8 mouse cellular contexts compared by ENCODE assay signal in the genomic region with DNA sequence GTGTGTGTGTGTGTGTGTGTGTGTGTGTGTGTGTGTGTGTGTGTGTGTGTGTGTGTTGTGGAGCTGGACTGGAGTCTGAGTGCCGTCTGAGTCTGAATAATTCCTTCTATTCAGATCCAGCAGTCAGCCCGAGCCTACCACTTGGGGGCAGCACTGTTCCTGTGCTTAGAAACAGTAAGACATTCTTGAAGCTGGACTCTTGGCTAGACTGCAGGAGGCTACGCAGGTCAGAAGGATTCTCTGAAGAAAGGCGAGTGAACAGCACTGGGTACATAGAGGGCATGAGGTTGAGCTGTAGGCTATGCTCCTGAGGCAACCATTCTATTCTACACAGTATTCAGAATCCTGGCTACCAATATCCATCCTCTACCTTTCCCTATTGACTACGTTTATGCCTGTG.
DNase-seq lines count a peak whose midpoint lies in the region; ATAC-seq and TF ChIP-seq lines count a peak whose summit lies in the region.

No protein-coding gene starts in this region.

- no peaks in the 10 kb centered on the region for H3K9me3 ChIP-seq in heart, embryonic 11.5 days (replicated peaks; ENCODE audit: control insufficient read depth, low read length)

- TF ChIP-seq CTCF in heart, adult 2 months (IDR thresholded peaks at IDR 0.05), result peak; percentile 63
- peak; percentile 73 for TF ChIP-seq CTCF in kidney, adult 2 months (conservative IDR thresholded peaks at IDR 0.05; ENCODE audit: insufficient read depth, insufficient read length, low read depth, low read length)
- peak; percentile 41; the same call in 1 of the 2 replicates for TF ChIP-seq CTCF in testis, adult 2 months (IDR thresholded peaks at IDR 0.05; ENCODE audit: control insufficient read depth, insufficient read depth, insufficient replicate concordance, low read depth, low read length)

- intact Hi-C loops in heart, adult 2 months (cut with DNase I), result loop anchor here (5.0 kb wide), 1 partner anchor 796 kb away; no protein-coding TSS in a partner anchor
- intact Hi-C loops in left cerebral cortex, postnatal 4 days (cut with DNase I), result loop anchor here (10.0 kb wide), 1 partner anchor 794 kb away; no protein-coding TSS in a partner anchor

- peak; percentile 29 to 63 for DNase-seq in heart, adult 2 months
- DNase-seq in cerebellum, postnatal 10 days, result peak; percentile 94 to 96
- DNase-seq in frontal cortex, postnatal 36 days (ENCODE audit: low spot score in 2 of 2), result peak; percentile 79 to 92
- peak; percentile 75 for DNase-seq in kidney, adult 2 months
- DNase-seq in left cerebral cortex, postnatal 4 days, result peak; percentile 87
- DNase-seq in naive thymus-derived CD4-positive, alpha-beta T cell, adult 2 months (ENCODE audit: low read depth), result peak; percentile 42

- no peak overlapping the region for H3K9ac ChIP-seq in heart, adult 2 months (ENCODE audit: low read depth, low read length)
- no peak overlapping the region for H3K9ac ChIP-seq in heart, embryonic 11.5 days (ENCODE audit: low read depth, low read length)

- H3K36me3 ChIP-seq in heart, adult 2 months (ENCODE audit: control insufficient read depth, insufficient read depth, low read length), result no peaks in the 10 kb centered on the region
- no peaks in the 10 kb centered on the region for H3K36me3 ChIP-seq in heart, embryonic 11.5 days (ENCODE audit: control insufficient read depth, insufficient read depth, low read length)
- no peaks in the 10 kb centered on the region for H3K36me3 ChIP-seq in kidney, adult 2 months (ENCODE audit: control insufficient read depth, insufficient read depth, low read length)
- H3K36me3 ChIP-seq in testis, adult 2 months (ENCODE audit: control insufficient read depth, insufficient read depth, low read length), result no peaks in the 10 kb centered on the region

- H3K4me3 ChIP-seq in heart, adult 2 months, result no peak overlapping the region
- H3K4me3 ChIP-seq in heart, embryonic 11.5 days (ENCODE audit: low read depth, low read length), result no peak overlapping the region
- H3K4me3 ChIP-seq in kidney, adult 2 months (ENCODE audit: insufficient read depth, low read depth, low read length), result no peak overlapping the region
- peak overlapping the region; percentile 14; the same call in 1 of the 2 replicates for H3K4me3 ChIP-seq in testis, adult 2 months (ENCODE audit: control insufficient read depth, low read depth, low read length)

- H3K27me3 ChIP-seq in heart, adult 2 months (ENCODE audit: control insufficient read depth, insufficient read depth, low read length), result no peaks in the 10 kb centered on the region
- no peaks in the 10 kb centered on the region for H3K27me3 ChIP-seq in heart, embryonic 11.5 days (ENCODE audit: control insufficient read depth, insufficient read depth, low read length)
- no peaks in the 10 kb centered on the region for H3K27me3 ChIP-seq in kidney, adult 2 months (replicated peaks; ENCODE audit: control insufficient read depth, insufficient read depth, low read length)
- no peaks in the 10 kb centered on the region for H3K27me3 ChIP-seq in testis, adult 2 months (ENCODE audit: control insufficient read depth, insufficient read depth, low read length)

- TF ChIP-seq EP300 in heart, adult 2 months (IDR thresholded peaks at IDR 0.05; ENCODE audit: insufficient read depth, low read depth, low read length), result no peak

- no peak overlapping the region for H3K27ac ChIP-seq in heart, adult 2 months
- H3K27ac ChIP-seq in heart, embryonic 11.5 days (ENCODE audit: low read depth, low read length), result no peak overlapping the region
- no peak overlapping the region for H3K27ac ChIP-seq in kidney, adult 2 months (ENCODE audit: insufficient read depth, low read depth, low read length)
- no peak overlapping the region for H3K27ac ChIP-seq in testis, adult 2 months (ENCODE audit: control insufficient read depth, insufficient read depth, low read depth, low read length)

- no peak for ATAC-seq in heart, embryonic 11.5 days (replicated peaks; ENCODE audit: insufficient number of reproducible peaks, low FRiP score, low TSS enrichment)

- no peaks in the 10 kb centered on the region for H3K79me2 ChIP-seq in heart, adult 2 months (replicated peaks; ENCODE audit: control insufficient read depth, insufficient read depth, low read length)

- peaks cover 2% of the 10 kb centered on the region; the same call in 1 of the 2 replicates for H3K4me1 ChIP-seq in heart, adult 2 months (ENCODE audit: control insufficient read depth, insufficient read depth, low read length)
- H3K4me1 ChIP-seq in heart, embryonic 11.5 days (ENCODE audit: control insufficient read depth, insufficient read depth, low read length), result no peaks in the 10 kb centered on the region
- H3K4me1 ChIP-seq in kidney, adult 2 months (ENCODE audit: control insufficient read depth, insufficient read depth, low read length), result no peaks in the 10 kb centered on the region
- H3K4me1 ChIP-seq in testis, adult 2 months (ENCODE audit: control insufficient read depth, insufficient read depth, low read length), result no peaks in the 10 kb centered on the region

- TF ChIP-seq POLR2A in heart, adult 2 months (IDR thresholded peaks at IDR 0.05; ENCODE audit: insufficient read depth, low read depth, low read length), result no peak
- TF ChIP-seq POLR2A in kidney, adult 2 months (IDR thresholded peaks at IDR 0.05; ENCODE audit: low read depth, low read length), result no peak
- TF ChIP-seq POLR2A in testis, adult 2 months (IDR thresholded peaks at IDR 0.05; ENCODE audit: control insufficient read depth, low read depth, low read length), result no peak

- WGBS in heart, adult 2 months, result 22% methylated on average over 5 of the region's 5 CpGs
- WGBS in heart, embryonic 11.5 days (ENCODE audit: insufficient replicate concordance), result 33% methylated on average over 5 of the region's 5 CpGs
- 26% methylated on average over 5 of the region's 5 CpGs for WGBS in kidney, adult 2 months

- no peak overlapping the region for H3K4me2 ChIP-seq in heart, embryonic 11.5 days

Comparison
In these comparisons a context has a peak if more than half of its experiments do, and no peak if none do; other contexts are left out.
1. DNase-seq: peak in every context shown above with its lines; median percentile 95 in cerebellum, postnatal 10 days; 87 in left cerebral cortex, postnatal 4 days; 86 in frontal cortex, postnatal 36 days; 75 in kidney, adult 2 months; 46 in heart, adult 2 months; 42 in naive thymus-derived CD4-positive, alpha-beta T cell, adult 2 months.